Mouse (Mus musculus) heart, adult 18-20 months (tissue): Measurements from ENCODE around the gene Adgrb2. TPM values are rescaled to one million over a fixed set of nuclear protein-coding genes. Genes with fewer than 3 reads are reported as not detected.
A peak's percentile ranks its signal among the peaks of the same experiment; 100 is the strongest.

Experiments used
- DNase-seq, 2 experiments: peaks; one replicate each; pipeline ENCODE4 v3.0.0; 2021 to 2022; ENCODE audit warnings: mixed read lengths in 1 of 2
- long read RNA-seq, 2 experiments: library from polyadenylated mRNA; stranded (forward); transcript quantifications; one replicate each; pipeline ENCODE4 v2.0.0; 2021
- total RNA-seq, 2 experiments: library from RNA; stranded (reverse); gene quantifications; 2 replicates each; pipeline ENCODE4 v1.2.3; 2021

Adgrb2 gene
- total RNA-seq: 1 to 10 TPM; 2.1 to 2.4 TPM
- long read RNA-seq, experiment 1, partial matches to known transcripts: 0 of 1 reads
- long read RNA-seq, experiment 1, other reads (novel, unspliced or antisense): 1 of 1 reads
- long read RNA-seq, experiment 2: 0 reads

- DNase-seq: peak; percentile 18 to 28
Observed at GRCm38 (mm10) chr4:129984421-129985061, at the start of gene Adgrb2. Gene Adgrb2 (plus strand): TSS chr4:129984870.

- peak; percentile 73 to 78 for DNase-seq
Observed at GRCm38 (mm10) chr4:129951359-129951821, 33.3 kb upstream of the Adgrb2 start.

GRCm38 (mm10) chr4:129952241-129952810 lies 32.3 kb upstream of the Adgrb2 start:
- no peak for DNase-seq

- no peak for DNase-seq
Observed at GRCm38 (mm10) chr4:129954527-129954926, 30.1 kb upstream of the Adgrb2 start.

DNA sequence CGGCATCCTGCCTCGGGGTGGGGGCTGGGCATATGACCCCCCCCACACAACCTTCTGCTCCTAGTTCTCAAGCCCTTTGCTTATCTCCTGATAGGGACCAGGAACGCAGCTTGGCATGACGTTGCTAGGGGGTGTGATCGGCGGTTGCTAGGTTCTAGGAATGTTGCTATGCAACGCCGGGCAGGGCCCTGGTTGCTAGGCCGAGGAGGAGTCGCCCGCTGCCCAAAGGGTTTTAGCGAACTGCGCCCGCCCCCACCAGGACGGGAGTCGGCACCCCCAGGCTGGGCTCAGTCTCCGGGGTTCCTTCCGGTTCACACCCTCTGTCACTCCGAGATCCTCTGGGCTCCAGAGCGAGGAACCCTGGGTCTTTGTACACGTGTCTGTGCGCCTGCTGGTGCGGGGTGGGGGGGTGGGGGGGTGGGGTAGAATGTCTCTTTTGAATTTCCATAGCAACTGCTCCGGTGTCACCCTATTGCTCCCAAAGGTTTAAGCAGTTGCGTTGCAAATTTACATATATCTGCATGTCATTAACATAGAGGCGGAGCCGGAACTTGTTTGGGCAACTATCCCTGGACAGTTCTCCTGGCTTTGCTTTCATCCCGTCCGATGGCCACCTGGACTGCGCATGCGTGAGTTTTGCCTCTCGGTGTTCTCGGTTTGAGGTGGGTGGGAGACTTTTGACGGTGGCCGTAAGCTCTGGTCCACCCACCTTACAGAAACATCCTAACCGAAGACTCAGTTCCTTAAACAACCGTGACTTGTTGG lies 24.3 kb upstream of the Adgrb2 start:
- DNase-seq: peak; percentile 64 to 68

- DNase-seq: no peak
Observed at GRCm38 (mm10) chr4:129965294-129965693, 19.4 kb upstream of the Adgrb2 start.

DNA sequence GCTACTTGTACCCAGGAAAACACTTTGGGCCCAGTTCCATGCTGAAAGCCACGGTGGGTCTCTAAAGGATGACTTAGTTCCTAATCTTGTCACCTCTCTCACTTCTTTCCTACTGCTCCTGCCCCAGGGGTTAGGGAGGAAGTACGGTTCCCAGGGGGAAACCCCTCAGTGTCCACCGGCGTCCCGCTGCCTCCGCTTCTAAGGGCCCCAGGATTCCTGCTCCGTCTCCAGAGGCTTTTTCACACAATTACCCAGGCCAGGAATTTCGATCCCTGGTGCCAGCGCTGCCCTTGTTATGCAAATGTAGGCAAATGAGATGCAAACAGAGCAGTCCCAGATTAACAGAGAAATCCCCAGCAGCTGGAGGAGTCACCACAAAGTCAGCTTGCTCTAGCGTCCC lies 18.5 kb upstream of the Adgrb2 start:
- no peak for DNase-seq

- DNase-seq: no peak
Observed at GRCm38 (mm10) chr4:129967024-129968014, 17.4 kb upstream of the Adgrb2 start.

DNA sequence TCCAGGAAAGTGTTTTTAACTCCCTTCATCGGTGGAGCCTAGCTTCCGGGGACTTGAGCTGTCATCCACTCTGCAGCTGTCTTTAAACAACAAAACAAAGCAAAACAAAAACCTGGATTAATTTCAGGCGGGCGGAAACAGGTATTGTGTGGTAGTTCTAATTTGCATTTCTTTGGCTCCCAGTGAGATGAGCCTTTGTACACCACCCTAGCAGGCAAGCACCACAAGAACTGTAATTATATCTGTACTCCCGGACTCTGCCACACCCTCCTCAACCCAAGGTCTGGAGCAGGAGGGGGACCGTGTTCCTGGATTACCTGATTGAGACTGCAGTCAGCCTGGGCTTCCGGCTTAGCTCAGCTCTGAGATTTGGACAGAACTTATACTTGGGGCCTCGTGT lies 14.5 kb upstream of the Adgrb2 start:
- DNase-seq: no peak

DNA sequence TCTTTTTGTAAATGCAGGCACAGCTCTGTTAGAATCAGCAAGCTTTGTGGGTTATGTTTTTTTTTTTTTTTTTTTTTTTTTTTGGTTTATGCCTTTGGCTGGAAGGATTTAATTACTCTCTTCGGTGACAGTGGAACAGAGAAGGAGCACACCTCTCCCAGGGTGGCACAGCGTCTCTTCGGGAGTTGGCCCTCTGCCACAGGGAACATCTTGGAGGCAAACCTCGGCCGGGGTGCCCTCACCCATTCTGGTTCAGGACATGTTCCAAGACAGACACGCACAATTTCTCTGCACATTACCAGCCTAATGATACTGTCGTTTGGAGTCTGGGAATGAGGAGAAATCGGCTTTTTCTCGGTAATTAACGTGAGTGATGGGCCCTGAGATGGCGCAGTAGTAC lies 13.8 kb upstream of the Adgrb2 start:
- no peak for DNase-seq

GRCm38 (mm10) chr4:129971989-129972388 lies 12.7 kb upstream of the Adgrb2 start:
- no peak for DNase-seq

DNA sequence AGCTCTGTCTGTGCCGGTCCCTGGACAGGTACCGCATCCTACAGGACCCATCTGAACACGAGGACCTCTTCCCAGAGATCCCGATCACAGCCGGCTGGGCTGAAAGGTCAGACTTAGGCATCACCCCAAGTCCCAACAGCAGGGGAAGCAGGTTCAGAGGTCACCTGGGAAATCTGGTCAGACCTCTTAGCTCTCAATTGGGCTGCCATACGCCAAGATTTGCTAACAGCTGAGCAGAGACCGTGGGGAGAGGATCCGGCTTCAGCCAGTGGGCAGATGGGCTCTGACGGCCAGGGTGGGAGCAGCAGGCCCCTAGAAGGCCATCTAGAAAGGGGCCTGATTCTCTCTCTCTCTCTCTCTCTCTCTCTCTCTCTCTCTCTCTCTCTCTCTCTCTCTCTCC lies 10.4 kb upstream of the Adgrb2 start:
- DNase-seq: no peak

DNA sequence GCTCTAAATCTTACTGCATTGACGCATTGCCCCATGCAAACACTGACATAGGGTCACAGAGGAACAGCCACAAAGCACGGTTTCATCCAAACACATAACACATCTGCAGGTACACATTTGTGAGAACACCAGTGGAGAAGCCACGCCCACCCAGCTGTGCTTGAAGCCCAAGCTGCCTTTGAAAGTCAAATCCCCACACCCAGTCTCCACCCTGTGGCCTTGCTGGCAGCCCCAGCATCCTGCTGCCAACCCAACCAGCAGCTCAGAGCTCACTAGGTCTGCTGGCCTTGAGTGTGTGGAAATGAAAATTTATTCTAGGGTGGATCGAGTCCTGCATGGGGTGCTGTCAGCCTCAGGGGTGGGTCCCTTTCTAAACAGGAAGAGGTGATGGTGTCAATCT lies 7.4 kb upstream of the Adgrb2 start:
- no peak for DNase-seq

DNA sequence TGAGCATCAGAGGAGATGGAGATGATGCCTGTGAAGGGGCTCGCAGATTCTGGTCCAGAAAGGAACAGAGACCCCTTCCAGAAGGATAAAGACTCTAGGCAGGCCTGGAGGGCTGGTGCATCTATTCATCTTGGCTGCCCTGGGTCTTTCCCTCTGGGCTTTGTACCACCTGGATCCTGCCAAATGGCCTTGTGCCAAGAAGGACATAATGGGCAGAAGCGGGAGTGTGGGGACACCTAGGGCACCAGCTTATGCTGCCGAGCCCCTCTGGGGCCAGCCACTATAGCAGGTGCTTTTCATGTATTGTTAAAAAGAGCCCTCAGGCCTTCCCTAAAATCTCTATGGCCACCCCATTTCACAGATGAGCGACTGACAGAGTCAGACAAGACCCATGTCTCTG lies 6.4 kb upstream of the Adgrb2 start:
- no peak for DNase-seq

DNA sequence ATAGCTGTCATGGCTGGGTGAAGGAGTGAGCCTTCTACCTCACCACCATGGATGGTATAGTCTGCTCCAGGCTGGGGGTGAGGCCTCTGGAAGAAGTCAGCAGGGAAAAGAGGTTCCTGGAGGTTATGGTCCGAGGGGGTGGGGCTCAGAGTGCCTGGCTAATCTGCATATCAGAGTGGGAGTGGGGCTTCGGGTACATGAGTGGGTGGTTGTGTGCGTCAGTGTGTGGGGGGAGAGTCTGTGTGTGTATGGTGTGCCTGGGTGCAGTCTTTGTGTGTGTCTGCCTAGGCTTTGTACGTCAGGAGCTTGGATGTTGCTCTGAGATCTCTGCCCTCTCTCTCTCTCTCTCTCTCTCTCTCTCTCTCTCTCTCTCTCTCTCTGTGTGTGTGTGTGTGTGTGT lies 5.7 kb upstream of the Adgrb2 start:
- no peak for DNase-seq

GRCm38 (mm10) chr4:129981657-129982056 lies 3.0 kb upstream of the Adgrb2 start:
- DNase-seq: no peak

- no peak for DNase-seq
Observed at GRCm38 (mm10) chr4:129983046-129983445, 1.6 kb upstream of the Adgrb2 start.

GRCm38 (mm10) chr4:129983764-129984420 lies 778 bp upstream of the Adgrb2 start:
- peak; percentile 73 to 80 for DNase-seq

DNA sequence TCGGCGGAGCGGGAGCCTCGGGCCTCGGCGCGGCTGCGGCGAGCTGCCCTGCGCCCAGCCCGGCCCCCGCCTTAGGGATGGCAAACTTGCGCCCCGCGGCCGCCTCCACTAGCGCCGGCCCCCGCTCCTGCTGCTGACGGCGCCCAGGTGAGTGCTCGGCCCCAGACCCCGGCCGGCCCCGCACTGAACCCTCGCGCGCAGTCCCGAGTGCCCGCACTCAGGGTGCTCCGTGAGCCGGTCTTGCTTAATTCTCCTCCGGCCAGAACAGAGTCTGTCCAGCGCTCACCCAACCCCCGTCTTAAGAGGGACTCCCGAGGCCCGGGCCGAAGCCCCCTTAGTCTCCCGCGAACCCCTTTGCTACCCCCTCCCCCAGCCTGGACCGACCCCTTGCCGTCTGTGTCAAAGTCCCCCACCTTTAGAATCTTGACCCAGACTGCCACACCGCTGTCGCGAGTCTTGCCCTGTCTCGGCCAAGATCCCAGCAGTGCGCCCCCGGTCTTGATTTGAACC lies 546 bp downstream of the Adgrb2 start:
- DNase-seq: peak in 1 of 2 experiments; percentile 30

DNA sequence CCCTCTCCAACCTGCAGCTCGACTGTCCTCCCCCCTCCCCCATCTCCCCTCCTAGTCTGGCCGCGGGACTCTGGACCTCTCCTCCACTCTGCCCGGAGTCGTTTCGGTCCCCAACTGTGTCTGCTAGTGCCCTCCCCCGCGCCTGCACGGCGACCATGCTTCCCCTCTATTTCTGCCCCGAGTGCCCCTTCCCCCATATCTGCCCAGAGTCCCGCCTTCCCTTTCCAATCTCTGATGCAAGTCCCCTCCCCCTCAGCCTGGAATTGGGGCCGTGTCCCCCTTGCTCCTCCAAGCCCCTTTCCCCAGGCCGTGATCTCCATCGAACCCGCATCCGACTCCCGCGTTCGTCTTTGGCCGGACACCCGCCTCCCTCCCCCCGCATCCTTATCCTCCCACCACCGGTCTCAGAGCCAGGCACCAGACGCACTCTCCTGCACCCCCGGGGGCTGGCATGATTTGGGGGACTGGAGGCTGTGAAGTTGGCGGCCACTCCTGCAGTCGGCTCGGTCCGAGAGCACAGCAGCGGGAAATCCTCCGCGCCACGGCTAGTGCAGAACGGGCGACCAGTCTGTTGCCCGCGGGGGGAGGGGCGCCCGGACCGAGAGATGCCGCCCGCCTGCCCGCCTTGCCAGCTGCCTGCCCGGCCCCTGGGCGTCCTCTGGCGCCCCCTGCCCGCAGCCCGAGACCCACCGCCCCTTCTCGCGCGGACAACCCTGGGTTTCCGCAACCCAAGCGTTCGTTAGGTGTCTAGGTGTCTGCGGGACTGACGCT lies 1.2 kb downstream of the Adgrb2 start:
- peak; percentile 34 to 51 for DNase-seq
